Mouse (Mus musculus) liver, postnatal 0 days (tissue): ENCODE measurements at regions not wholly inside any gene's neighbourhood (a gene's known extent, or its start where the extent isn't known, plus 50 kb on each side); places are given as distances from the start of the nearest gene placed in this dataset.
A peak's percentile ranks its signal among the peaks of the same experiment; 100 is the strongest.
"Not testable (repeated sequence)": the region's sequence is repeated elsewhere in the genome, so short reads cannot be mapped to it uniquely, and the experiment has no call there.

Experiments used
- ATAC-seq: fragments of 200-750 bp; cut with Nextera tagmentation; 2 replicates; pipeline ENCODE4 v1.8.0; 2017; ENCODE audit warnings: mild to moderate bottlenecking, moderate library complexity
- DNase-seq: peaks from one replicate; pipeline ENCODE4 v3.0.0-alpha.2; 2016
- H3K27ac ChIP-seq: fragments of 300-500 bp; sonication (generic); 2 replicates; pipeline ENCODE4 v1.5.1; 2014; ENCODE audit warnings: antibody characterized with exemption, moderate library complexity, mild to moderate bottlenecking, low read depth
- H3K27me3 ChIP-seq: fragments of 300-500 bp; sonication (generic); 2 replicates; pipeline ENCODE4 v1.6.1; 2014; ENCODE audit warnings: low read length, control low read depth, mixed read lengths; ENCODE audit not compliant: insufficient read depth
- H3K36me3 ChIP-seq: fragments of 300-500 bp; sonication (generic); replicated peaks from 2 replicates; pipeline ENCODE4 v1.6.1; 2014; ENCODE audit warnings: mild to moderate bottlenecking, control low read depth, low read length, moderate library complexity, mixed read lengths; ENCODE audit not compliant: insufficient read depth
- H3K4me1 ChIP-seq: fragments of 300-500 bp; sonication (generic); 2 replicates; pipeline ENCODE4 v1.6.1; 2014; ENCODE audit warnings: antibody characterized with exemption, mild to moderate bottlenecking, control low read depth; ENCODE audit not compliant: insufficient read depth
- H3K4me2 ChIP-seq: fragments of 300-500 bp; sonication (generic); 2 replicates; pipeline ENCODE4 v1.6.1; 2014; ENCODE audit warnings: low read depth, mild to moderate bottlenecking, low read length, moderate library complexity, mixed read lengths
- H3K4me3 ChIP-seq: fragments of 300-500 bp; sonication (generic); 2 replicates; pipeline ENCODE4 v1.5.1; 2014; ENCODE audit warnings: low read depth, low read length
- H3K9ac ChIP-seq: fragments of 300-500 bp; sonication (generic); replicated peaks from 2 replicates; pipeline ENCODE4 v1.6.1; 2014; ENCODE audit warnings: mild to moderate bottlenecking, moderate library complexity
- H3K9me3 ChIP-seq: fragments of 300-500 bp; sonication (generic); 2 replicates; pipeline ENCODE4 v1.6.1; 2016; ENCODE audit warnings: mild to moderate bottlenecking, control low read depth, low read length, mixed read lengths
- CTCF ChIP-seq: sonication (generic); IDR thresholded peaks from 2 replicates; pipeline ENCODE4 v1.5.1; 2016; ENCODE audit warnings: antibody characterized with exemption, low read depth
- EP300 ChIP-seq: IDR thresholded peaks from 2 replicates; pipeline ENCODE4 v1.6.1; 2016; ENCODE audit warnings: antibody characterized with exemption, low read depth, mild to moderate bottlenecking
- WGBS: fragments of 180-500 bp; shearing (Covaris S2); extraction: QIAGEN DNeasy Blood & Tissue Kit; methylation state at CpG from one replicate; pipeline ENCODE4 v1.1.7; 2014; ENCODE audit not compliant: insufficient replicate concordance; 5-methylcytosine and 5-hydroxymethylcytosine counted together

GRCm38 (mm10) chr4:6600766-6601367, 1638.0 kb downstream of the Car8 start:
- no peak overlapping the region for H3K4me2 ChIP-seq
- WGBS, result 74% methylated on average over 7 of the region's 7 CpGs
- DNase-seq, result no peak
- H3K9ac ChIP-seq, result no peak overlapping the region
- H3K27me3 ChIP-seq, result no peaks in the 10 kb centered on the region
- ATAC-seq, result no peak
- H3K9me3 ChIP-seq, result no peaks in the 10 kb centered on the region
- no peak overlapping the region for H3K27ac ChIP-seq
- TF ChIP-seq EP300 (no peak), CTCF (no peak)
- H3K36me3 ChIP-seq, result no peaks in the 10 kb centered on the region
- no peaks in the 10 kb centered on the region for H3K4me1 ChIP-seq
- H3K4me3 ChIP-seq, result no peak overlapping the region

GRCm38 (mm10) chr4:6596321-6596720, 1642.5 kb downstream of the Car8 start:
- 50% methylated on average over 1 of the region's 1 CpGs for WGBS
- no peak overlapping the region for H3K4me3 ChIP-seq

GRCm38 (mm10) chr4:6592890-6593289, 1646.0 kb downstream of the Car8 start:
- not testable (repeated sequence) for ATAC-seq
- WGBS, result 64% methylated on average over 3 of the region's 3 CpGs

More at GRCm38 (mm10) chr4:6596321-6596720, 1642.5 kb downstream of the Car8 start:
- Histone ChIP-seq H3K4me2 (no peak overlapping the region), H3K9ac (no peak overlapping the region), H3K27ac (no peak overlapping the region), H3K36me3 (no peaks in the 10 kb centered on the region), H3K27me3 (no peaks in the 10 kb centered on the region), H3K4me1 (no peaks in the 10 kb centered on the region), H3K9me3 (no peaks in the 10 kb centered on the region)
- no peak for ATAC-seq
- no peak for DNase-seq
- TF ChIP-seq EP300, result no peak
- TF ChIP-seq CTCF, result no peak

GRCm38 (mm10) chr4:6561604-6562357, 1677.1 kb downstream of the Car8 start:
- peak; percentile 31 for DNase-seq
- Histone ChIP-seq H3K27ac (no peak overlapping the region), H3K27me3 (no peaks in the 10 kb centered on the region), H3K4me2 (peak overlapping the region; percentile 50), H3K4me1 (no peaks in the 10 kb centered on the region; the same call in 1 of the 2 replicates), H3K36me3 (no peaks in the 10 kb centered on the region), H3K9ac (no peak overlapping the region), H3K9me3 (no peaks in the 10 kb centered on the region), H3K4me3 (0 out of 2 replicates have a peak overlapping the region, but pooled peaks have one; percentile 10)
- ATAC-seq, result no peak
- WGBS, result 36% methylated on average over 11 of the region's 11 CpGs
- TF ChIP-seq EP300 (no peak), CTCF (peak; percentile 85)

More at GRCm38 (mm10) chr4:6592890-6593289, 1646.0 kb downstream of the Car8 start:
- H3K4me1 ChIP-seq, DNase-seq, H3K27me3 ChIP-seq, H3K27ac ChIP-seq, H3K36me3 ChIP-seq, H3K4me3 ChIP-seq, H3K4me2 ChIP-seq, H3K9me3 ChIP-seq, H3K9ac ChIP-seq: not testable (repeated sequence)

- no peak for ATAC-seq
- H3K27me3 ChIP-seq, result no peaks in the 10 kb centered on the region
- DNase-seq, result no peak
- H3K9me3 ChIP-seq, result no peaks in the 10 kb centered on the region
- TF ChIP-seq CTCF (no peak), EP300 (no peak)
- H3K36me3 ChIP-seq, result no peaks in the 10 kb centered on the region
- no peaks in the 10 kb centered on the region for H3K4me1 ChIP-seq
- no peak overlapping the region for H3K4me2 ChIP-seq
- no peak overlapping the region for H3K4me3 ChIP-seq
- 86% methylated on average over 5 of the region's 5 CpGs for WGBS
- no peak overlapping the region for H3K27ac ChIP-seq
- no peak overlapping the region for H3K9ac ChIP-seq
Observed at GRCm38 (mm10) chr4:6539626-6540025, 1699.2 kb downstream of the Car8 start.

GRCm38 (mm10) chr4:6532441-6532840, 1706.4 kb downstream of the Car8 start:
- H3K27me3 ChIP-seq, result no peaks in the 10 kb centered on the region
- H3K9me3 ChIP-seq, result no peaks in the 10 kb centered on the region
- DNase-seq (no peak), ATAC-seq (no peak)
- no peak overlapping the region for H3K4me3 ChIP-seq
- H3K9ac ChIP-seq, result no peak overlapping the region
- 69% methylated on average over 1 of the region's 1 CpGs for WGBS
- no peak overlapping the region for H3K27ac ChIP-seq
- no peak overlapping the region for H3K4me2 ChIP-seq
- no peaks in the 10 kb centered on the region for H3K36me3 ChIP-seq
- TF ChIP-seq EP300 (no peak), CTCF (no peak)
- H3K4me1 ChIP-seq, result no peaks in the 10 kb centered on the region
